Mouse (Mus musculus): ENCODE data around the gene Ppp6r2.

Ppp6r2 gene

DNA sequence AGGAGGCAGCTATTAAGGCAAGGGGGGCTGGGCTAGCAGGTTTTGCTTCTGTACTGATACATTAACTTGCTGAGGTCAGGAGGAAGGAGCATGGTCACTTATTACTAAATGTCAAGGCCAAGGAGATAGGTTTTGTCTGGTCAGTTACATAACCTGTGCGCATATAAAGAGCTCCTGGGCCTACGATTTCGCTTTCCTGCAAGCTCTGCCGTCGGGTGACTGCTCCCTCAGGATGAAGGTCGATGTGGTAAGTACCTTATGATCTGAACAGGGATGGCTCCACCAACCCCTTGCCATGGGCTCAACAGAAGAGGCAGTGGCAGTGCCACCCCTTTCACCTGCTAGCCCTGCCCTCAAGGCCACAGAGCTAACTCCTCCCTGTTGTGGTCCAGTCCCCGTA is 122.9 kb downstream of the Ppp6r2 start, which contains the start of gene Miox:
TSS of gene Miox (plus strand) at position 128 of the 400 bp plus-strand sequence.
- in situ Hi-C loops (cut with MboI; ENCODE audit: low pct_unique_long_range_greater_than_20kb in 1 of 2, low sequenced_read_pairs in 2 of 2, unreplicated experiment in 1 of 2): no loop called here

DNA sequence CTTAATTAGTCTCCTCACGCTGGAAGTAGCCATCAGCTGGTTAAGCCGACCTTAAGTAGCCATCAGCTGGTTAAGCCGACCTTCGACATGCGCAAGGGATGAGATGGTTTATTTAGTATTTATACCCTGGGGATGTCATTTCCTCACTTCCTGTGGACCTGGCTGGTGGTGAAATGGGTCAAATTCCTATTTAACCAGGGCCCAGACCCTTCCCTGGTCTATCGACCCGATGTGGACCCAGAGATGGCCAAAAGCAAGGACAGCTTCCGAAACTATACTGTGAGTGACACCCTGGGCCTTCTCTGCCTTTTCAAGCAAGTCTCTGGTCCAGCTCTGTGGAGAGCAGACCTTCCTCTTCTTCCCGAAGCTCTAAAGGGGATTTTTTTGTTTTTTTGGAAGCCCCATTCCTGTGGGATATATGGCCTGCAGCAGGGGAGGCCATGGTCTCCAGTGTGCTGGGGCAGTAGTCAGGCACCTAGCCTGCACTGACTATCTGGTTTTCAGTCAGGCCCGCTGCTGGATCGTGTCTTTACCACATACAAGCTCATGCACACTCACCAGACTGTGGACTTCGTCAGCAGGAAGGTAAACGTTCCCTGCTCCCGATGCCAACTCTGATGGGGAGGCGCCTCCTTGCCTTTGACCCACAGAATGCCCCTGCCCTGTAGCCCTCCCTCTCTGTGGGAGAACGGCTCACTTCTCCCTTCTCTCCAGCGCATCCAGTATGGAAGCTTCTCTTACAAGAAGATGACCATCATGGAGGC is 123.6 kb downstream of the Ppp6r2 start:
- in situ Hi-C loops (cut with MboI; ENCODE audit: low pct_unique_long_range_greater_than_20kb in 1 of 2, low sequenced_read_pairs in 2 of 2, unreplicated experiment in 1 of 2): no loop called here

DNA sequence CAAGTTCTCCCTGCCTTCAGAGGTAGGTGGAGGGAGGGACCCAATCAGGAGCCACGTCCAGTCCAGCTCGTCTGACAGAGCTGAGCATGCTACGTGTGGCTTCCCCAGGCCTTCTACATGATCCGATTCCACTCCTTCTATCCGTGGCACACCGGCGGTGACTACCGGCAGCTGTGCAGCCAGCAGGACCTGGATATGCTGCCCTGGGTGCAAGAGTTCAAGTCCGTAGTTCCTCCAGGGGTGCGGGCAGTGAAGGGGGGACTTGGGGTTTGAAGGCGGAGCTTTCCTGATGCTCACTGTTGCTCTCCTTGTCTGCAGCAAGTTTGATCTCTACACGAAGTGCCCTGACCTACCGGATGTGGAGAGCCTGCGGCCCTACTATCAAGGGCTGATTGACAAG is 125.1 kb downstream of the Ppp6r2 start:
- in situ Hi-C loops (cut with MboI; ENCODE audit: low pct_unique_long_range_greater_than_20kb in 1 of 2, low sequenced_read_pairs in 2 of 2, unreplicated experiment in 1 of 2): no loop called here

Data from mouse embryonic stem cell (cell line).